Mouse (Mus musculus): ENCODE data around the gene Ranbp9. TPM values are rescaled to one million over a fixed set of nuclear protein-coding genes. Genes with fewer than 3 reads are reported as not detected.

The Ranbp9 gene
- polyA plus RNA-seq (2015; fragmentation: Nextera tagmentation; extraction: Ambion mirVana), result 8.0 and 8.1 TPM in 2 replicates

DNA sequence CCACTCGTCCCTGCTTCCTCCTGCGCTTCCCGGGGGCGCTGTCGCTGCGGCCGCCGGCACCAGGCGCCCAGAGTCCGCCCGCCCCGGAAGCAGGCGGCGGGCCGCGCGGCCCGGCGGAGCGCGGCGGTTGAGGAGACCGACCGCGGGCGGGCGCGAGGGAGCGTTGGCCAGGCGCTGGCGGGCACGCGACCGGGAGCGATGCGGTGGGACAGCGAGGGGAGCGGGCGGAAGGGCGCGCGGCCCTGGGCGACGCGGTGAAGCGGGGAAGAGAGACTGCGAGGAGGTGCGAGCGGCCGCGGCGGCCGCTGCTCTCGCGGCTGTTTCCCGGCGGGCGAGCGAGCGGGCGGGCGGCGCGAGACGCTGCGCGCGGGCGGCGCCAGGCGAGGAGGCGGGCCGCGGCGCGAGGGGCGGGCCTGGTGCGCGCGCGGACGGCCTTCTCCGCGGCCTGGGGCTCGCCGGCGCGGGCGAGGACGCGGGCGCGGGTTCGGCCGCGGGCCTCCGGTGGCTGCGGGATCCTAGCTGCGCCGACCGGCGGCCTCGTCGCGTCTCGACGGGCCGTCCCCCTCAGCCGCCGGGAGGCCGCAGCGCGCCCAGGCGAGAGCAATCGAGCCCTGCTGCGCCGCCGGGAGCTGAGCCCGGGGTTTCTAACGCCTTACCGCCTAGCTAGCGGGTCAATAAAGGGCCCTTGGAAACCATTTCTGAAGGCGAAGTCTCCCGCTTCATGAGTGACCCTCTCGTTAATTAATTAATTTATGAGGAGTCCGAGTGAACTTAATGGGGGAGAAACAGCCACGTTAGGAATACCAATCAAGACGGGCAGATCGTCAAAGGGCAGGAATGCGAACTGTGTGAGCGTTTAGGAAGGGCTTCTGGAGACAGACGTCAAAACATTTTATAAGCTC is at the start of gene Ranbp9:
Gene Ranbp9, minus strand, starts transcription at position 326 of the 902 bp plus-strand sequence.
- Histone ChIP-seq H3K27ac (ENCODE audit: low read length) (peak within 1 kb of the TSS; percentile 94), H3K36me3 (ENCODE audit: control insufficient read depth, insufficient read depth) (no peaks in the 10 kb centered on the region), H3K9ac (ENCODE audit: low read length) (peak within 1 kb of the TSS; percentile 100), H3K4me3 (ENCODE audit: low read length) (peak within 1 kb of the TSS; percentile 100), H3K27me3 (ENCODE audit: control insufficient read depth, insufficient read depth, low read length) (no peaks in the 10 kb centered on the region), H3K4me2 (ENCODE audit: low read depth, low read length) (peak within 1 kb of the TSS; percentile 79), H3K9me3 (replicated peaks; ENCODE audit: control insufficient read depth, low read length) (no peaks in the 10 kb centered on the region), H3K4me1 (ENCODE audit: control insufficient read depth, insufficient read depth, low read length) (peaks cover 22% of the 10 kb centered on the region)
- under 1% methylated on average over 98 of the region's 132 CpGs for WGBS
- peak; percentile 83 for ATAC-seq (replicated peaks; ENCODE audit: extremely low read depth, insufficient read depth, low FRiP score)

DNA sequence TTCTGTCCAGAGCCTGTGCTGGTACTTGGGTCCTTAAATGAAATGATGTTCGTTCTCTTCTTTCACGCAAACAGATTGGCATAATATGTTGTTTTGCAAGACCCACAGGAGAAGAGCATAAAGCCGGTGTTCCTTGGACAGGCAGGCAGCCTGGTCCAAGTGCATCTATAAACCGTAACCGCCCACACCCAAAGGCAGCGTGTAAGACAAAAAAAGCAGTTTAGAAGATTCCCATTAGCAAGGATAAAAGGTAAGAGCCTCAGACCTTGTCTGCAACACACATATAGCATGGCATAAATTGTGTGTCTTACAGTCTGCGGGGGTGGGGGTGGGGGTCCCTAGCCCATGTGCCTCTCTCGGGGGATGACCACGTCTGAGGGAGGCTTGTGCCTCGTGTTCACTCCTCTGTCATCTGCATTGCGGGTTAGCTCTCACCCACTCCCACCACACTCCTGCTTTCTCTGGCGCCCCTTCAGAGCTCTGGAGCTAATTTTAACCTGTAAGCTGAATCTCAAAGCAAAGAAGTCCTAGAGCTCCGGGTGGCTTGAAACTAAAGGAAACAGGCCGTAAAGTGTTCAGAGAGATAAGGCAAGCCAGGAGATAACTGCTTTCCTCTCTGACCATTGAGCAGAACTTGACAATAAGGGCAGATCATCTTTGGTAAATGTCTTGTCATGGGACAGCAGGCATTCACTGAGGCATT is 49.2 kb upstream of the Ranbp9 start:
- no peak; the same call in 1 of the 2 replicates for ATAC-seq (replicated peaks; ENCODE audit: extremely low read depth, insufficient read depth, low FRiP score)
- H3K4me2 ChIP-seq (ENCODE audit: low read depth, low read length), result peak overlapping the region; percentile 54

DNA sequence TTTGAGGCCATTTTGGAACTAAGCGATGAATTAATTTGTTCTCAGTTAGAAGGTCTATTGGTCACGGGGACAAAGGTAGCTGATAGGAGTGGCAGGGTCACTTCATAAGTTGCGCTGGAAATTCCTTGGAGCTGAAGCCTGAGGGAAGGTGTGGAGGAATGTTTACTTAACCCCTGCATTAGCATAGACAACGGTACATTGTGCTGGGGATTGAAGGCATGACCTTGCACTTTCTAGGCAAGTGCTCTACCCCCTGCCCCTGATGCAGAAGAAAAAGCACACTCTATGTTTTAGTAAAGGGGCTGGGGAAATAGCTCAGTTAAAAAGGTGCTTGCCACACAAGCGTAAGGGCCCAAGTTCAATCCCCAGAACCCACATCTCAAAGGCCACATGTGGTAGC is 45.2 kb upstream of the Ranbp9 start:
- Histone ChIP-seq H3K9ac (ENCODE audit: low read length) (no peak overlapping the region), H3K27me3 (ENCODE audit: control insufficient read depth, insufficient read depth, low read length) (no peaks in the 10 kb centered on the region), H3K9me3 (replicated peaks; ENCODE audit: control insufficient read depth, low read length) (0 out of 2 replicates have a peak, but pooled peaks cover 5% of the 10 kb centered on the region), H3K27ac (ENCODE audit: low read length) (no peak overlapping the region), H3K4me2 (ENCODE audit: low read depth, low read length) (no peak overlapping the region), H3K4me3 (ENCODE audit: low read length) (no peak overlapping the region), H3K4me1 (ENCODE audit: control insufficient read depth, insufficient read depth, low read length) (peaks cover 51% of the 10 kb centered on the region), H3K36me3 (ENCODE audit: control insufficient read depth, insufficient read depth) (no peaks in the 10 kb centered on the region)
- 74% methylated on average over 5 of the region's 5 CpGs for WGBS
- no peak for ATAC-seq (replicated peaks; ENCODE audit: extremely low read depth, insufficient read depth, low FRiP score)

More for the DNA sequence above, 49.2 kb upstream of the Ranbp9 start:
- no peaks in the 10 kb centered on the region for H3K36me3 ChIP-seq (ENCODE audit: control insufficient read depth, insufficient read depth)
- H3K4me1 ChIP-seq (ENCODE audit: control insufficient read depth, insufficient read depth, low read length), result peaks cover 35% of the 10 kb centered on the region
- no peaks in the 10 kb centered on the region for H3K9me3 ChIP-seq (replicated peaks; ENCODE audit: control insufficient read depth, low read length)
- H3K4me3 ChIP-seq (ENCODE audit: low read length), result no peak overlapping the region
- WGBS, result 35% methylated on average over 14 of the region's 14 CpGs
- H3K27ac ChIP-seq (ENCODE audit: low read length), result peak overlapping the region; percentile 62
- peak overlapping the region; percentile 41 for H3K9ac ChIP-seq (ENCODE audit: low read length)
- no peaks in the 10 kb centered on the region for H3K27me3 ChIP-seq (ENCODE audit: control insufficient read depth, insufficient read depth, low read length)

DNA sequence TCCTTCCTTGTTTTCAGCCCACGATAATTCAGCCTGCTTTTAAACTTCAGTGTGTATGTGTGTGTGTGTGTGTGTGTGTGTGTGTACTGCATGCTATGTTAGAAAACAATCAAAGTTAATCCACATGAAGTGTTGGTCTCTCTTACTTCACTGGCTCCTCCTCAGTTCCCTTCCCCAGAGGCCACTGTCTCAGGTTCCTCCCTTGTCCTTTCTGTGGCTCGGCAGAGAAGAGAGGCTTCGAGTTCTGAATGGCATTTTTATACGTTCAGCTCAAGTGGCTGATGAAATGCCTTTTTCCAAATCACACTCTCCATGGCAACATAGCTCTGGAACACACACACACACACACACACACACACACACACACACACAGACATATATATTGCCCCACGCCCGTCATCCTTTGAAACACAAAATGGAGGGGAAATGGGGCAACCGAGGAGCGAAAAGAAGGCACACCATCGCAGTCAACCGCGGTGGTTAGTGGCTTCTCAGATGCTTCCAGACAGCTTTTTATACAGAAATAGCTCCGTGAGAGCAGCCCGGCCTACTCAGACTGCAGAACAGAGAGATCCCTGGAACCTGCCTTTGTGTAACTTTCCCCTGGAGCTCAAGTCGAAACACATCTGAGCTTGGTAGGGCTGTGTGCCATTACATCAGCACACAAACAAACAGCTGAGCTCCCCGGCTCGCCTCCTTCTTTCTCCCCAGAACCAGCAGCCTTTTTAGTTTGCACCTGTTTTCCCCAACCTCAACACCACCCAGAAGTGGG is 44.5 kb upstream of the Ranbp9 start:
- H3K4me3 ChIP-seq (ENCODE audit: low read length), result no peak overlapping the region
- H3K27ac ChIP-seq (ENCODE audit: low read length), result peak overlapping the region; percentile 73
- H3K9ac ChIP-seq (ENCODE audit: low read length), result peak overlapping the region; percentile 40; the same call in 1 of the 2 replicates
- H3K4me1 ChIP-seq (ENCODE audit: control insufficient read depth, insufficient read depth, low read length), result peaks cover 44% of the 10 kb centered on the region
- 0 out of 2 replicates have a peak, but pooled peaks cover 5% of the 10 kb centered on the region for H3K9me3 ChIP-seq (replicated peaks; ENCODE audit: control insufficient read depth, low read length)
- peak overlapping the region; percentile 7; the same call in 1 of the 2 replicates for H3K4me2 ChIP-seq (ENCODE audit: low read depth, low read length)
- H3K36me3 ChIP-seq (ENCODE audit: control insufficient read depth, insufficient read depth), result no peaks in the 10 kb centered on the region
- ATAC-seq (replicated peaks; ENCODE audit: extremely low read depth, insufficient read depth, low FRiP score), result no peak
- no peaks in the 10 kb centered on the region for H3K27me3 ChIP-seq (ENCODE audit: control insufficient read depth, insufficient read depth, low read length)
- WGBS, result 38% methylated on average over 16 of the region's 16 CpGs

DNA sequence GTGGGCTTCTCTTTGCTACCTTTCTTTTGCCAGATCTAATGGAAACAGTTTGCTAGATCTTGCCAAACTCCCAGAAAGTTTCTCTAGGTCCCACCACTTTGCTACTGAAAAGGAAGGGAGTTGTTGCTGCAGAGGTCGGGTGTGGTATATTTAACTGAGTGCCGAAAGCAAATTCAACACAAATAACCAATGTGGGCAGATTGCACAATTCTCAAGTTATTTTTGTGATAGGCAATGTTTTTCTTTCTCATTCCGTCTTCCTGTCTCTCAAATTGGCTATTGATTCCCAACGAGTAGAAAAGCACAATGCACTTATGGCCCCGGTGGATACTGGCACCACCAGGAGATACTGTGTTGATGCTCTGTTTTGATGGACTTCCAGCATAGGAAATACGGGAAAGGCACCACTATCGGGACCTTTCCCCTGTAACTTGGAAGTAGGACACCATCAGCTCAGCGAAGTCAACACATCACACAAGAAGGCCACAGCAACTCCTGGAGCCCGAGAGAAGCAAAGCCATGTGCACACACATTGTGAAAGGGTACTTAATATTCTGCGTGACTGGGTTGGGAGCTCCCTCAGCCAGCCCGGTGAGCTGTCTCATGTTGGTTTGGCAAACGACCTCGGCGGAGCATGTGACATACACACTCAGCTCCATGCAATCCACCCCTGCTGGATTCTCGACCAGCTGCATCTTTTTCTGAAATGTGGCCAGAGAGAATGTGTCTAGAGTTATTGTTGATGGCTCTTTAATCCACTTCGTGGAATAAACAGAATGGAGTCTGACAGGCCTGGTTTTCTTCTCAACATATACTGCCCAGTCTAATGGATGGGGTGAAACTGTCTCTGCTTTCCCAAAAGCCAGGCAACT is 43.6 kb upstream of the Ranbp9 start:
- WGBS, result 38% methylated on average over 16 of the region's 16 CpGs
- Histone ChIP-seq H3K4me3 (ENCODE audit: low read length) (no peak overlapping the region), H3K36me3 (ENCODE audit: control insufficient read depth, insufficient read depth) (no peaks in the 10 kb centered on the region), H3K4me2 (ENCODE audit: low read depth, low read length) (peak overlapping the region; percentile 7; the same call in 1 of the 2 replicates), H3K27ac (ENCODE audit: low read length) (peak overlapping the region; percentile 73), H3K4me1 (ENCODE audit: control insufficient read depth, insufficient read depth, low read length) (peaks cover 37% of the 10 kb centered on the region), H3K9ac (ENCODE audit: low read length) (no peak overlapping the region), H3K9me3 (replicated peaks; ENCODE audit: control insufficient read depth, low read length) (0 out of 2 replicates have a peak, but pooled peaks cover 5% of the 10 kb centered on the region), H3K27me3 (ENCODE audit: control insufficient read depth, insufficient read depth, low read length) (no peaks in the 10 kb centered on the region)
- ATAC-seq (replicated peaks; ENCODE audit: extremely low read depth, insufficient read depth, low FRiP score), result peak; percentile 63; the same call in 1 of the 2 replicates

DNA sequence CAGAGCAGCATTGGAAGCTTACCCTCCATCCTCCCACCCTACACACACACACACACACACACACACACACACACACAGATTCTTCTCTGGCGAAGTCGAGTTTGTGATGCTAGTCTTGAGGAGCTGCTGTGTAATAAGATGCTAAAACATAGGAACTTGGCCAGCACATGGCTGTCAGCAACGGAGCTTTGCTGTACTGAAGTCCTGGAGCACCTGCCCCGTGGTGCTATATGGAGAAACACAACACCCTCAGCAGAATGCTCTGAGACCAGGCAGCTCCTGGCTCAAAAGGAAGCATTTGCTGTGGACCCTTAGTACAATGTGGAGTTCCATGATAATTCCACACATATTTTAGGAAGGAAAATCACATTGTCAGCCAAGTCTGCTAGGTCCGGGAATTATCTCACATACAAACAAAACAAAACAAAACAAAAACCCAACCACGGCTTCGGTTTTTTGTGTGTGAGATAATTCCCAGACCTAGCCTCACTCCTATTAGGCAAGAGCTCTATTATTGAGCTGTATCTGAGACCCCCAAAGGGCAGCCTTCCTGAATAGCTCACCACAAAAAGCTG is 42.9 kb upstream of the Ranbp9 start:
- Histone ChIP-seq H3K27ac (ENCODE audit: low read length) (peak overlapping the region; percentile 73), H3K4me3 (ENCODE audit: low read length) (no peak overlapping the region), H3K4me1 (ENCODE audit: control insufficient read depth, insufficient read depth, low read length) (peaks cover 37% of the 10 kb centered on the region), H3K9me3 (replicated peaks; ENCODE audit: control insufficient read depth, low read length) (0 out of 2 replicates have a peak, but pooled peaks cover 5% of the 10 kb centered on the region), H3K36me3 (ENCODE audit: control insufficient read depth, insufficient read depth) (no peaks in the 10 kb centered on the region), H3K9ac (ENCODE audit: low read length) (no peak overlapping the region), H3K4me2 (ENCODE audit: low read depth, low read length) (no peak overlapping the region), H3K27me3 (ENCODE audit: control insufficient read depth, insufficient read depth, low read length) (no peaks in the 10 kb centered on the region)
- 44% methylated on average over 7 of the region's 7 CpGs for WGBS
- no peak for ATAC-seq (replicated peaks; ENCODE audit: extremely low read depth, insufficient read depth, low FRiP score)

DNA sequence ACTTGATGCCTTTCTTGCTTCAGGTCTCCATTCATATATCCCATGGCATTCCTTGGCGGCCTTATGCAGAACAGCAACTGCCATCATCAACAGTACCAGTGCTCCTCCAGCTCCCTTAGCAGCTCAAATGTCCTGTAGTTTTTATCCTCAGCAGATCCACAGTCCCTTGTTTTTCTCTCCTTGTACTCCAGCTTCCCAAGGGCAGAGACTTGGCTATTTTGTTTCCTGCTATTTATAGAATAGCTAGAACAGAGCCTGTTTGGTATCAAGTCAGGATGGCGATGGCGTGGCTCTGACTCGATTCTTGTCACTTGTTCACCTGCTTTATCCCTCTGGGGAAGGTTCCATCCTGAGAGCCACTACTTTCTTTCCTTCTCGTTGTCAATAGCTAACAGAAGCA is 40.9 kb upstream of the Ranbp9 start:
- peaks cover 37% of the 10 kb centered on the region for H3K4me1 ChIP-seq (ENCODE audit: control insufficient read depth, insufficient read depth, low read length)
- no peak for ATAC-seq (replicated peaks; ENCODE audit: extremely low read depth, insufficient read depth, low FRiP score)
- WGBS, result 48% methylated on average over 5 of the region's 5 CpGs
- no peak overlapping the region for H3K9ac ChIP-seq (ENCODE audit: low read length)
- 0 out of 2 replicates have a peak, but pooled peaks cover 6% of the 10 kb centered on the region for H3K9me3 ChIP-seq (replicated peaks; ENCODE audit: control insufficient read depth, low read length)
- no peak overlapping the region; the same call in 1 of the 2 replicates for H3K4me2 ChIP-seq (ENCODE audit: low read depth, low read length)
- H3K27ac ChIP-seq (ENCODE audit: low read length), result peak overlapping the region; percentile 85
- no peak overlapping the region for H3K4me3 ChIP-seq (ENCODE audit: low read length)
- no peaks in the 10 kb centered on the region for H3K27me3 ChIP-seq (ENCODE audit: control insufficient read depth, insufficient read depth, low read length)
- H3K36me3 ChIP-seq (ENCODE audit: control insufficient read depth, insufficient read depth), result no peaks in the 10 kb centered on the region

Data from heart, embryonic 16.5 days (tissue).